Mouse (Mus musculus) neural tube, embryonic 13.5 days (tissue): Measurements from ENCODE around the gene Hsd17b1. TPM values are rescaled to one million over a fixed set of nuclear protein-coding genes. Genes with fewer than 3 reads are reported as not detected.

Experiments used
- ATAC-seq: fragments of 200-750 bp; cut with Nextera tagmentation; 2 replicates; pipeline ENCODE4 v1.8.0; 2017; ENCODE audit warnings: low read depth, mild to moderate bottlenecking, moderate TSS enrichment, moderate library complexity
- H3K27ac ChIP-seq: fragments of 300-500 bp; sonication (generic); replicated peaks from 2 replicates; pipeline ENCODE4 v1.5.1; 2015; ENCODE audit warnings: moderate library complexity, mild to moderate bottlenecking, inconsistent platforms
- H3K27me3 ChIP-seq: fragments of 300-500 bp; sonication (generic); 2 replicates; pipeline ENCODE4 v1.6.1; 2015; ENCODE audit warnings: mild to moderate bottlenecking, inconsistent platforms
- H3K36me3 ChIP-seq: fragments of 300-500 bp; sonication (generic); 2 replicates; pipeline ENCODE4 v1.6.1; 2015; ENCODE audit warnings: mild to moderate bottlenecking, inconsistent platforms
- H3K4me1 ChIP-seq: fragments of 300-500 bp; sonication (generic); replicated peaks from 2 replicates; pipeline ENCODE4 v1.6.1; 2015; ENCODE audit warnings: inconsistent platforms
- H3K4me2 ChIP-seq: fragments of 300-500 bp; sonication (generic); 2 replicates; pipeline ENCODE4 v1.6.1; 2015; ENCODE audit warnings: inconsistent platforms, mild to moderate bottlenecking, moderate library complexity
- H3K4me3 ChIP-seq: fragments of 300-500 bp; sonication (generic); 2 replicates; pipeline ENCODE4 v1.5.1; 2015; ENCODE audit warnings: mild to moderate bottlenecking, inconsistent platforms
- H3K9ac ChIP-seq: fragments of 300-500 bp; sonication (generic); 2 replicates; pipeline ENCODE4 v1.6.1; 2015; ENCODE audit warnings: moderate library complexity, mild to moderate bottlenecking, inconsistent platforms
- H3K9me3 ChIP-seq: fragments of 300-500 bp; sonication (generic); 2 replicates; pipeline ENCODE4 v1.6.1; 2016; ENCODE audit warnings: inconsistent platforms
- WGBS: fragments of 180-500 bp; shearing (Covaris S2); methylation state at CpG from one replicate; pipeline ENCODE4 v1.1.7; 2015; 5-methylcytosine and 5-hydroxymethylcytosine counted together
- polyA plus RNA-seq: library from polyadenylated mRNA; unstranded; fragments of >200 nt; fragmentation: Nextera tagmentation; extraction: Ambion mirVana; gene quantifications from 2 replicates; pipeline ENCODE4 v1.2.1, GENCODE M21; 2015

Gene Hsd17b1
- polyA plus RNA-seq, 1 experiment from 2014 or later = 0.47 TPM

- Histone ChIP-seq H3K27me3 (no peaks in the 10 kb centered on the region), H3K4me3 (no peak overlapping the region), H3K4me1 (no peaks in the 10 kb centered on the region), H3K9me3 (no peaks in the 10 kb centered on the region), H3K4me2 (no peak overlapping the region), H3K9ac (no peak overlapping the region), H3K36me3 (peaks cover 100% of the 10 kb centered on the region), H3K27ac (no peak overlapping the region)
- ATAC-seq = no peak
- 87% methylated on average over 9 of the region's 9 CpGs for WGBS
Measured at GRCm38 (mm10) chr11:101050359-101050758, 27.9 kb upstream of the Hsd17b1 start.

- H3K36me3 ChIP-seq = peaks cover 100% of the 10 kb centered on the region
- no peaks in the 10 kb centered on the region for H3K9me3 ChIP-seq
- H3K4me3 ChIP-seq = no peak overlapping the region
- 87% methylated on average over 6 of the region's 6 CpGs for WGBS
- ATAC-seq = no peak
- no peaks in the 10 kb centered on the region for H3K27me3 ChIP-seq
- H3K4me2 ChIP-seq = no peak overlapping the region
- H3K4me1 ChIP-seq = no peaks in the 10 kb centered on the region
- no peak overlapping the region for H3K9ac ChIP-seq
- no peak overlapping the region for H3K27ac ChIP-seq
Measured at GRCm38 (mm10) chr11:101051051-101051493, 27.1 kb upstream of the Hsd17b1 start.

- H3K27me3 ChIP-seq = no peaks in the 10 kb centered on the region
- no peaks in the 10 kb centered on the region for H3K4me1 ChIP-seq
- H3K4me2 ChIP-seq = no peak overlapping the region
- 83% methylated on average over 8 of the region's 8 CpGs for WGBS
- H3K9me3 ChIP-seq = no peaks in the 10 kb centered on the region
- ATAC-seq = no peak
- no peak overlapping the region for H3K9ac ChIP-seq
- H3K36me3 ChIP-seq = peaks cover 100% of the 10 kb centered on the region
- no peak overlapping the region for H3K4me3 ChIP-seq
- no peak overlapping the region for H3K27ac ChIP-seq
Measured at GRCm38 (mm10) chr11:101051617-101052016, 26.6 kb upstream of the Hsd17b1 start.

GRCm38 (mm10) chr11:101052751-101053473 is 25.3 kb upstream of the Hsd17b1 start:
- H3K4me2 ChIP-seq = no peak overlapping the region
- no peak overlapping the region for H3K4me3 ChIP-seq
- H3K4me1 ChIP-seq = no peaks in the 10 kb centered on the region
- H3K36me3 ChIP-seq = peaks cover 99% of the 10 kb centered on the region
- H3K9me3 ChIP-seq = no peaks in the 10 kb centered on the region
- no peak for ATAC-seq
- H3K9ac ChIP-seq = no peak overlapping the region
- H3K27ac ChIP-seq = no peak overlapping the region
- 93% methylated on average over 10 of the region's 10 CpGs for WGBS
- no peaks in the 10 kb centered on the region for H3K27me3 ChIP-seq

GRCm38 (mm10) chr11:101053974-101054373 is 24.2 kb upstream of the Hsd17b1 start:
- Histone ChIP-seq H3K4me2 (no peak overlapping the region), H3K4me1 (0 out of 2 replicates have a peak, but pooled peaks cover 5% of the 10 kb centered on the region), H3K9ac (no peak overlapping the region), H3K9me3 (no peaks in the 10 kb centered on the region), H3K27me3 (no peaks in the 10 kb centered on the region), H3K4me3 (no peak overlapping the region), H3K27ac (no peak overlapping the region), H3K36me3 (peaks cover 97% of the 10 kb centered on the region)
- 93% methylated on average over 1 of the region's 1 CpGs for WGBS
- ATAC-seq = no peak

GRCm38 (mm10) chr11:101055418-101055817 is 22.8 kb upstream of the Hsd17b1 start:
- H3K36me3 ChIP-seq = peaks cover 97% of the 10 kb centered on the region
- H3K4me2 ChIP-seq = no peak overlapping the region
- H3K27me3 ChIP-seq = no peaks in the 10 kb centered on the region
- ATAC-seq = no peak
- no peak overlapping the region for H3K9ac ChIP-seq
- 0 out of 2 replicates have a peak, but pooled peaks cover 5% of the 10 kb centered on the region for H3K4me1 ChIP-seq
- no peak overlapping the region for H3K27ac ChIP-seq
- 90% methylated on average over 14 of the region's 14 CpGs for WGBS
- H3K4me3 ChIP-seq = no peak overlapping the region
- H3K9me3 ChIP-seq = no peaks in the 10 kb centered on the region

GRCm38 (mm10) chr11:101056885-101057284 is 21.3 kb upstream of the Hsd17b1 start:
- no peak for ATAC-seq
- Histone ChIP-seq H3K27ac (no peak overlapping the region), H3K4me3 (no peak overlapping the region), H3K36me3 (peaks cover 97% of the 10 kb centered on the region), H3K27me3 (no peaks in the 10 kb centered on the region), H3K4me1 (peaks cover 5% of the 10 kb centered on the region; the same call in 1 of the 2 replicates), H3K4me2 (no peak overlapping the region), H3K9me3 (no peaks in the 10 kb centered on the region), H3K9ac (no peak overlapping the region)
- WGBS = 68% methylated on average over 8 of the region's 8 CpGs

GRCm38 (mm10) chr11:101057860-101058259 is 20.4 kb upstream of the Hsd17b1 start:
- Histone ChIP-seq H3K4me2 (no peak overlapping the region), H3K27ac (no peak overlapping the region), H3K9me3 (no peaks in the 10 kb centered on the region), H3K4me3 (no peak overlapping the region), H3K9ac (no peak overlapping the region), H3K4me1 (peaks cover 9% of the 10 kb centered on the region), H3K27me3 (no peaks in the 10 kb centered on the region), H3K36me3 (peaks cover 97% of the 10 kb centered on the region)
- no peak for ATAC-seq
- WGBS = 39% methylated on average over 5 of the region's 5 CpGs

GRCm38 (mm10) chr11:101058726-101059125 is 19.5 kb upstream of the Hsd17b1 start:
- no peak overlapping the region for H3K9ac ChIP-seq
- no peak for ATAC-seq

GRCm38 (mm10) chr11:101059473-101059872 is 18.7 kb upstream of the Hsd17b1 start:
- no peak overlapping the region for H3K4me3 ChIP-seq
- H3K36me3 ChIP-seq = peaks cover 96% of the 10 kb centered on the region
- H3K4me1 ChIP-seq = peaks cover 20% of the 10 kb centered on the region
- H3K27me3 ChIP-seq = no peaks in the 10 kb centered on the region
- H3K27ac ChIP-seq = peak overlapping the region; percentile 81
- ATAC-seq = no peak
- H3K9ac ChIP-seq = no peak overlapping the region
- WGBS = 70% methylated on average over 10 of the region's 10 CpGs
- H3K4me2 ChIP-seq = no peak overlapping the region
- H3K9me3 ChIP-seq = no peaks in the 10 kb centered on the region

More at GRCm38 (mm10) chr11:101058726-101059125, 19.5 kb upstream of the Hsd17b1 start:
- peak overlapping the region; percentile 23; the same call in 1 of the 2 replicates for H3K27ac ChIP-seq
- H3K4me1 ChIP-seq = peaks cover 17% of the 10 kb centered on the region
- H3K4me3 ChIP-seq = no peak overlapping the region
- 77% methylated on average over 5 of the region's 5 CpGs for WGBS
- H3K4me2 ChIP-seq = no peak overlapping the region
- H3K9me3 ChIP-seq = no peaks in the 10 kb centered on the region
- peaks cover 97% of the 10 kb centered on the region for H3K36me3 ChIP-seq
- no peaks in the 10 kb centered on the region for H3K27me3 ChIP-seq

GRCm38 (mm10) chr11:101060126-101060525 is 18.1 kb upstream of the Hsd17b1 start:
- H3K9me3 ChIP-seq = no peaks in the 10 kb centered on the region
- peaks cover 20% of the 10 kb centered on the region for H3K4me1 ChIP-seq
- H3K27ac ChIP-seq = peak overlapping the region; percentile 81
- no peaks in the 10 kb centered on the region for H3K27me3 ChIP-seq
- WGBS = 67% methylated on average over 8 of the region's 8 CpGs
- no peak overlapping the region for H3K9ac ChIP-seq
- peaks cover 89% of the 10 kb centered on the region for H3K36me3 ChIP-seq
- no peak for ATAC-seq
- H3K4me2 ChIP-seq = no peak overlapping the region
- no peak overlapping the region for H3K4me3 ChIP-seq

- H3K27me3 ChIP-seq = no peaks in the 10 kb centered on the region
- H3K4me3 ChIP-seq = no peak overlapping the region
- no peaks in the 10 kb centered on the region for H3K9me3 ChIP-seq
- H3K36me3 ChIP-seq = peaks cover 80% of the 10 kb centered on the region
- peaks cover 20% of the 10 kb centered on the region for H3K4me1 ChIP-seq
- peak overlapping the region; percentile 81; the same call in 1 of the 2 replicates for H3K27ac ChIP-seq
- no peak overlapping the region for H3K9ac ChIP-seq
- H3K4me2 ChIP-seq = no peak overlapping the region
- no peak for ATAC-seq
- 93% methylated on average over 5 of the region's 5 CpGs for WGBS
Measured at GRCm38 (mm10) chr11:101061049-101061448, 17.2 kb upstream of the Hsd17b1 start.
